Mouse (Mus musculus) heart, postnatal 0 days (tissue): ENCODE measurements around the gene Akap9.

Source experiments
- CTCF ChIP-seq: IDR thresholded peaks from 2 replicates; pipeline ENCODE4 v1.5.1; 2016; ENCODE audit warnings: antibody characterized with exemption, control low read depth, low read depth
- EP300 ChIP-seq: IDR thresholded peaks from 2 replicates; pipeline ENCODE4 v1.6.1; 2016; ENCODE audit warnings: antibody characterized with exemption, low read depth

GRCm38 (mm10) chr5:3930760-3931159 lies 2.9 kb downstream of the Akap9 start:
- TF ChIP-seq CTCF (no peak), EP300 (no peak)
